Mouse (Mus musculus) olfactory bulb, adult 2 months (tissue): ENCODE results near the gene Aqp12.

Source experiments
- CTCF ChIP-seq: fragments of 200-500 bp; IDR thresholded peaks from 2 replicates; pipeline ENCODE4 v1.5.1; 2012; ENCODE audit warnings: low read depth, mild to moderate bottlenecking, low read length, moderate library complexity; ENCODE audit not compliant: insufficient read depth
- POLR2A ChIP-seq: fragments of 200-500 bp; IDR thresholded peaks from 2 replicates; pipeline ENCODE4 v1.6.1; 2012; ENCODE audit warnings: mild to moderate bottlenecking, low read depth, low read length, moderate library complexity; ENCODE audit not compliant: insufficient read depth

- TF ChIP-seq POLR2A: no peak
- no peak for TF ChIP-seq CTCF
Measured at GRCm38 (mm10) chr1:92992214-92992855, 13.8 kb upstream of the Aqp12 start.
